Mouse (Mus musculus) heart, postnatal 14 days (tissue): ENCODE results near the gene Tyw3. TPM values are rescaled to one million over a fixed set of nuclear protein-coding genes. Genes with fewer than 3 reads are reported as not detected.
A peak's percentile ranks its signal among the peaks of the same experiment; 100 is the strongest.
"Not testable (repeated sequence)": the region's sequence is repeated elsewhere in the genome, so short reads cannot be mapped to it uniquely, and the experiment has no call there.

Experiments used
- DNase-seq, 2 experiments: peaks; one replicate each; pipeline ENCODE4 v3.0.0; 2021 to 2022
- intact Hi-C: fragments of 180-260 bp; cut with DNase I; formaldehyde crosslinking; loops from one replicate; pipeline ENCODE4 v1.15.1; 2025
- long read RNA-seq, 2 experiments: library from polyadenylated mRNA; stranded (forward); transcript quantifications; one replicate each; pipeline ENCODE4 v2.0.0; 2021
- total RNA-seq, 2 experiments: library from RNA; stranded (reverse); gene quantifications; 2 replicates each; pipeline ENCODE4 v1.2.3; 2021

Tyw3 gene
- total RNA-seq, result 1 to 10 TPM; 6.3 to 6.6 TPM
- long read RNA-seq, experiment 1, full-length matches to known transcripts, result 5 of 6 reads
- long read RNA-seq, experiment 1, partial matches to known transcripts, result 0 of 6 reads
- long read RNA-seq, experiment 1, other reads (novel, unspliced or antisense), result 1 of 6 reads
- long read RNA-seq, experiment 2, full-length matches to known transcripts, result 1 of 3 reads
- long read RNA-seq, experiment 2, partial matches to known transcripts, result 0 of 3 reads
- long read RNA-seq, experiment 2, other reads (novel, unspliced or antisense), result 2 of 3 reads

- intact Hi-C loops, result loop anchor here (5.0 to 10.0 kb wide), 2 partner anchors 495 to 652 kb away; partner anchors contain the start of genes Acadm, Fpgt and Lrriq3
- DNase-seq, result peak; percentile 97 to 99
These were observed at the start of gene Tyw3 for GRCm38 (mm10) chr3:154596934-154597554. Gene Tyw3, minus strand, starts transcription at chr3:154597104.

DNA sequence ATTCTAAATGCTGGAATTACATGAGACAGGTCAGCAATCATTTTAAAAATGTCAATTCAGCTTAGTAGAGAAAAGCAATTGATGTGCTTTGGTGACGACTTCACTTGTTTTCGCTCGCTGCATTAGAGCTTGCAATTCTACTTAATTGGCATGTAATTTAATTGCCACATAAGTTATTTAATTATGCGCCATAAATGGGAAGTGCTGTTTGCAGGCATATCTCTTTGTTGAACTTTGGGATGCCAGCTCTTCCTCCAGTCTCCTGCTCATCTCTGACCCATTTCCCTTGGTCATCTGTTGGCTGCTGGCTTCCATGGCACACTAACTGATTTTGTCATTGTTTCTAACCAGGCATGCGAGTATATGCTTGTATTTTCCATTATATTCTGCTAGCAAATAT is 36.2 kb upstream of the Tyw3 start:
- intact Hi-C loops, result no loop called here
- no peak for DNase-seq

DNA sequence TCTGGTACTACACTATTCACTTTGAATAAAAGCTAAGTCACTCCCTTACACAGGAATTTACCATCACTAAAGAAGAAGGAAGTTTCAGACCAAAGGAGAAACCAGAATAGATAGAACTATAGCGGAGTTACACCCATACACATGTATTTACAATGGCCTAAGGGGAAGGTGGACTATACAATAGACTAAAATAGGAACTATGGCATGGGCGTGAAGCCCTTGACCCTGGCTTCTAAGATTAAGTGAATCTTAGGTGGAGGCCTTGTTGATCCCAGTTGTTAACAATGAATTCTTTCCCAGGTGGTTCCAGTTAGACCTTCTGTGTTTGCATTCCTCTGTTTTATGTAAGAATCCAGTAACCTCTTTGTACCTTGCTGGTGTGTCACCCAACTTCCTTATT is 34.4 kb upstream of the Tyw3 start:
- intact Hi-C loops, result not testable (repeated sequence)

DNA sequence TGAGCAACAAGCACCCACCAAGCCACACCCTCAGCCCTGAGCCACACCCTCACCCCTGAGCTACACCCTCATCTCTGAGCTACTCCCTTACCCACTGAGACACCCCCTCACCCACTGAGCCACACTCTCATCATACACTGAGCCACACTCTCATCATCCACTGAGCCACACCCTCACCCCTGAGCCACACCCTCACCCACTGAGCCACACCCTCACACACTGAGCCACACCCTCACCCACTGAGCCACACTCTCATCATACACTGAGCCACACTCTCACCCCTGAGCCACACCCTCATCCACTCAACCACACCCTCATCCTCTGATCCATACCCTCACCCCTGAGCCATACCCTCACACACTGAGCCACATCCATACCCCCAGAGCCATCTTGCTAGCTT is 31.4 kb upstream of the Tyw3 start:
- no peak for DNase-seq
- intact Hi-C loops, result no loop called here

More for the DNA sequence above, 34.4 kb upstream of the Tyw3 start:
- not testable (repeated sequence) for DNase-seq

DNA sequence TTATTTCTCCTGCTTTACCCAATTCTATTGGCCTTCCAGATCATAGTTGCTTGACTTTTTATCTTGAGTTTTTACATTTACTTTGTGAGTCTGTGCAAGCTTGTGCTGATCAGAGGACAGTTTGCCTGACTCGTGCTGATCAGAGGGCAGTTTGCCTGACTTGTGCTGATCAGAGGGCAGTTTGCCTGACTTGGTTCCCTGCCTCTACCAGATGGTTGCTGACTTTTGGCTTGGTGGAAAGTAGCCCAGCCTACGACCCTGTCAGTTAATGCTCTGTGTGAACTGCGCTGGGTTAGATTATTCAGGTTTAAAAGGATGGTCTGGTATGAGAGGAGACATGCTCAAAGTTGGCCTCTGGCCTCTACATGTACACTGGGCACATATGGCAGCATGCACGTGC is 19.2 kb upstream of the Tyw3 start:
- no peak for DNase-seq
- intact Hi-C loops, result no loop called here

GRCm38 (mm10) chr3:154615304-154615703 is 18.4 kb upstream of the Tyw3 start:
- DNase-seq, result no peak
- intact Hi-C loops, result no loop called here

DNA sequence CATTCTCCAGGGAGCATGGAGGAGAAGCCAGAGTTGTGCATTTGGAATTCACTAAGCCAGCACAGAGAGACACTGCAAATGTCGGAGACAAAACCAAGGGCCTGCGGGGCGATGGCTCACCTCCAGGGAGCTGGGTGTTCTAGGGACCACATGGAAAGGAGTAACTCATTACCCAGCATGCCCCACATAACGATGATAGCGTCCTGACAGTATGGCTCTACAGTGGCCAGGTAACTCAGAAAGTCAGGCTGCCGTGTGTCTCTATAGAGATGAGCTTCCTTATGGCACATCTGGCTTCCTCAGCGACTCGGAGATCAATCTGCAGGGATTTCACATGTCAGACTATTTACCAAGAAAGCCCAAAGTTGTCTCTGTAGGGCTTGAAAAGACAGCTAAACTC is 17.9 kb upstream of the Tyw3 start:
- DNase-seq, result no peak
- intact Hi-C loops, result no loop called here

GRCm38 (mm10) chr3:154611888-154612287 is 15.0 kb upstream of the Tyw3 start:
- no peak for DNase-seq
- intact Hi-C loops, result no loop called here

- intact Hi-C loops, result no loop called here
- DNase-seq, result no peak
These were observed 11.0 kb upstream of the Tyw3 start for GRCm38 (mm10) chr3:154607896-154608295.

GRCm38 (mm10) chr3:154604871-154605270 is 8.0 kb upstream of the Tyw3 start:
- no peak for DNase-seq
- intact Hi-C loops, result no loop called here

DNA sequence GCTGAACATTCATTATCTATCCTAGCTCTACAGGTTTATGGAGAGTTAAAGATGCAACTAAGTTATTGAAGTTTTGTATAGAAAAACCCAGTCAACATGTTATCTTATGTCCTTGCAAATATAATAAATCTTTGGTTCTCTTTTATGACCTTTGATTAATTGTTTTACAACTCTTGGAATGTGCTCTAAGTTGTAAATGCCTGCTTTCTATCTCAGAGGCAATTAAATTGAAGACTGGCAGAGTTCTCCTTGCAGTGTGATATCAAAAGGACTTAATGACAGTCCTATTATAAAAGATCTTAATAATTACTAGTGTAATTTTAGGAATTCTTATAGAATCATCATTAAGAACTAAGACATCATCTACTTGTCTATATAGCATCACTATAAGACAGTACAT is 5.2 kb upstream of the Tyw3 start:
- intact Hi-C loops, result no loop called here
- no peak for DNase-seq

DNA sequence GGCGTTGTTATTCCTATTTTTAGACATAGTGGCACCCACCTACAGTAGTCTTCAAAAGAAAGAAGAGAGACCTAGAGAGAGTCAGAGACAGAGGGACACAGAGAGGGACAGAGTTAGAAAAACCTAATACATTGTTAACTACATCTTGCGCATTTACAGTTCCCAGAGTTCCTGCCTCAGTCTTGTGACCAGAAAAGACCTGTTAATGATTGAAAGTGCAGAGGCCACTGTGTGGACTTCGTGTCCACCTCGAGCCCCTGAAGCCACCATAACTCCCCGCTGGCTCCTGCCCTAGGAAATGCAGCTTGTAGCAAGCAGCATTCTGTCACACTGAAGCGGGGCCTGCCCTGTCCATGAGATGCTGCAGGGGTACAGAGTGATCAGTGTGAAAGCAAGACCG is 657 bp upstream of the Tyw3 start:
- intact Hi-C loops, result loop anchor here (5.0 to 10.0 kb wide), 2 partner anchors 495 to 653 kb away; partner anchors contain the start of genes Acadm, Fpgt and Lrriq3
- DNase-seq, result no peak

GRCm38 (mm10) chr3:154596488-154596933 is 393 bp downstream of the Tyw3 start, which contains the start of gene Cryz:
Gene Cryz, plus strand, starts transcription at chr3:154596711.
- DNase-seq, result peak; percentile 89 to 94
- intact Hi-C loops, result loop anchor here (5.0 to 10.0 kb wide), 2 partner anchors 496 to 652 kb away; partner anchors contain the start of genes Acadm, Fpgt and Lrriq3

GRCm38 (mm10) chr3:154594156-154594555 is 2.7 kb downstream of the Tyw3 start:
- no peak for DNase-seq
- intact Hi-C loops, result loop anchor here (10.0 kb wide), 1 partner anchor 649 kb away; the partner anchor contains the start of gene Acadm

DNA sequence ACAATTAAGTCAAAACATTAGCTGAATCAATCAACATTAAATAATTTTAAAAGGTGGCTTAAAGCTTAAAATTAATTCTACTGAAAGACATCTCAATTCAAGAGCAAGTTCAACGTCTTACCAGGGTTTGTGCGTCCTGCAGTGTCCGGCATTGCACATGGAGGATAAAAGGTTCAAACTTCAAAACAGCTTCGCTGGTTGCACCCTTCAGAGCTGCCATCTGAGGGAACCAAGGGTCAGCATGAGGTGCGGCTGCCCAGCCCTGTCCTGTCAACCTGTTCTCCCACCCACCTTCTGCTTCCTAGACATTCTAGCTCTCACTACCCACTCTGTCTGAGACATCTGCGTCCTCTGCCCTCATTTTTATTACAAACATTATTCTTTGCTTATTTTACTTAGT is 3.3 kb downstream of the Tyw3 start:
- no peak for DNase-seq
- intact Hi-C loops, result loop anchor here (10.0 kb wide), 1 partner anchor 649 kb away; the partner anchor contains the start of gene Acadm

DNA sequence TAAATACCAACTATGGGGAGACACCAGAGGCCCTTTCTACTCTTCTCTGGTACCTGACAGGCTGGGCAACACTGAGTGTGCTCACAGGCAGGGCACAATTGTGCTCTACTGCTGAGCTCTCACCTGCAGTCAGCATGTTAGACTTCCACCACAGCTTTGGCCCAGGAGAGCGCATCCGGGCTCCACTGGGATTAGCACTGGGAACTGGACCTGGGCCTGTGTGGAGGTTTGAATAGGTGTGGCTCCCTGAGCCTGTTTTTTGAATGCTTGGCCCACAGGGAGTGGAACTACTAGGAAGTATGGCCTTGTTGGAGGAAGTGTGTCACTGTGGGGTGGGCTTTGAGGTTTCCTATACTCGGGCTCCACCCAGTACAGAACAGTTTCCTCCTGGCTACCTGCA is 5.3 kb downstream of the Tyw3 start:
- DNase-seq, result no peak
- intact Hi-C loops, result loop anchor here (10.0 kb wide), 1 partner anchor 647 kb away; the partner anchor contains the start of gene Acadm

DNA sequence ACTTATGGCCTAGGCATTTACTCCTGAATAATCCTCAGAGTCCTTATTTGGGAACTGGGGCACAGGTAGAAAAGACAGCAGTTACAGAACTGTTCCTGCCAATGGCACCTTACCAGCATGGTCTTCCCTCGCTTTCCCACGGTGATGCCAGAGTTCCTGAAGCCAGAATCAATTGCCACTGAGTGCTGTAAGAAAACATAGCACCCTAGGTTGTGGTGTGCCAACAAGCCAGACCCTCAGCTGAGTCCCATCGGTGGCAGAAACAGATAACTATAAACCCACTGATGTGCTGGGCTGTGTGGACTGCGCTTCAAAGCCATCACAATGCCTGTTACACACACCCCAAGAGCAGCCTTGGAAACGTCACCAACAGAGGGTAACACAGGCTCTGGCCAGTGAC is 5.9 kb downstream of the Tyw3 start:
- DNase-seq, result no peak
- intact Hi-C loops, result loop anchor here (10.0 kb wide), 1 partner anchor 646 kb away; the partner anchor contains the start of gene Acadm

- no peak for DNase-seq
- intact Hi-C loops, result no loop called here
These were observed 12.6 kb downstream of the Tyw3 start for GRCm38 (mm10) chr3:154584351-154584750.

DNA sequence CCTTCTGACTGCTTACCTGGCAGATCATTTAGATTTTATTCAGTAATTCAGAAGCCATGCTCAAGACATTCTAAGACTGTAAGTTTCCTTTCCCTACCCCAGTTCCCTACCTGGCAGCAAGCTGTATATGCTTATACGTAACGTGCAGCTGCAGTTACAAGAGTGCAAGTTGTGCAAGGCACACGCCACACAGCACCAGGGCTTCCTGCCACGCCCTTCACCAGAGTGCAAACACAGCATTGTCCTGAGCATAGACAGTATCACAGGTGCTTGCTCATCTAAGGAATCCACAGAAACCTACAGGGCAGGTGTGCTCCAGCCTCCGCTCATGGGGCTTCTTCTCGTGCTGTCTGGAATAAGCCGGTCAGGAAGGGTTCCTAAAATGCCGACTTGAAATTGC is 19.0 kb downstream of the Tyw3 start:
- intact Hi-C loops, result no loop called here
- no peak for DNase-seq

DNA sequence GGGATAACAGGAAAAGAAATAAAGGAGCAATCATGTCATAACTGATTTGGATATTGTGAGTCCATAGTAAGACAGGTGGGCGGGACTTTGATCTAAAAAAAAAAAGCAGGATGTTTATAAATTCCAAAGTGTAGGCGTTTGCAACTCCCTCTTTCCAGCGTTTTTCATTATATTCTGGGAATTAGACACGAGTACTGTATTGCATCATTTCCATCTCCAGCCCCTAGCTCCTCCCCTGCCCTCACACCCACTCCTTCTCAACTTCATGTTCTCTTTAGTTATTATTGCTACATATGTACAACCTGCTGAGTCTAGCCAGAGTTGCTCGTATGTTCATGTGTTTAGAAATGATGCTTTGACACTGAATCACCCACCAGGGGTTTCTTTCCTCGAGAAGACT is 23.2 kb downstream of the Tyw3 start:
- no peak for DNase-seq
- intact Hi-C loops, result loop anchor here (5.0 kb wide), 2 partner anchors 241 to 616 kb away; partner anchors contain the start of gene Lhx8

- peak; percentile 75 to 82 for DNase-seq
- intact Hi-C loops, result loop anchor here (1.0 to 5.0 kb wide), 3 partner anchors 240 to 615 kb away; partner anchors contain the start of gene Lhx8
These were observed 24.4 kb downstream of the Tyw3 start for GRCm38 (mm10) chr3:154572341-154572972.
